Mouse (Mus musculus): ENCODE results near the gene Gm3417.
"Not testable (repeated sequence)": the region's sequence is repeated elsewhere in the genome, so short reads cannot be mapped to it uniquely, and the experiment has no call there.

Gene Gm3417

DNA sequence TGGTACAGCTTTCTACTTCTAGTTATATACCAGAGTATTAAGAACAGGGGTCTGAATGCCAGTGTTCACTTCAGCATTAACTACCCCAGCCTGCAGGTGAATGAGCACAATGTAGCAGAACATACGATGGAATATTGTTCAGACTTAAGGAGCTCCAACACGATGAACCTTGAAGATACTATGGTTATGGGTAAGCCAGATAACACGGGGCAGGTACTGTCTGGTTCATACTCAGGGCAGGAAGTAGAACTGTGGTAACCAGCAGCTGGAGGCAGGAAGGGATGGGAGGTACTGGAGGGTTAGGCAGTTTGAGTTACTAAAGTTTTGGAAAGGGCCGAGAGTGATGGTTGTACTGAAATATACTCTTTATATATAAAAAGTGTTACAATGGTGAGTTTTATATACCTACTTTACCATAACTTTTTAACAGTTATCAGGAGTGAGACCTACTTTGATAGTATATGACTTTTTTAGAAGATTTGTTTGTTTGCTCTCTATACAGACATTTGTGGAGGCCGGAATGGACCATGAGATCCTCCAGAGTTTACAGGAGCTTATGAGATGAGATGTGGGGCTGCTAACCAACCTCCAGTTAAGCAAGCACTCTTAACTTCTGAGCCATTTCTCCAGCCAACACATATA is 19.8 kb downstream of the Gm3417 start:
- DNase-seq (ENCODE audit: low read depth) = no peak

GRCm38 (mm10) chr17:14953452-14953851 is 25.1 kb downstream of the Gm3417 start:
- DNase-seq (ENCODE audit: low read depth) = no peak

- DNase-seq (ENCODE audit: low read depth) = no peak
Measured at GRCm38 (mm10) chr17:14949161-14949827, 29.3 kb downstream of the Gm3417 start.

DNA sequence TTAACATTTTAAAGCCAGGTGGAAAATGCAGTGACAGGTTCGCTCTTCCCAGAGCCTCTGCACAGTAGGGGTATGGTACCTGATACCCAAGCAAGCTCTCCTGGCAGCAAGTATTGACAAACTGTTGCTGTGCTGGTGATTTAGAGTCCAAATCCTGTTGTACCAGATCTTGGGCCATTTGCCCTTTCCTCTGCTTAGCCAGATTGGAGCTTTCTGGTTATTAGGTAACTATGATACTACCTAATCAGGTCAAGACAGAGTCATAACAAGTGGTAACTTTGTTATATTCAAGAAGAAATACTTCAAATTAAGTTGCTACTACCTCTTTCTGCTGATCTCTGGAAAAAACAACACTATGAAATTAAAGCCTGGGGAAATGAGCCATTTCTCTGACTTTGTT is 34.0 kb downstream of the Gm3417 start:
- no peak for DNase-seq (ENCODE audit: low read depth)

DNA sequence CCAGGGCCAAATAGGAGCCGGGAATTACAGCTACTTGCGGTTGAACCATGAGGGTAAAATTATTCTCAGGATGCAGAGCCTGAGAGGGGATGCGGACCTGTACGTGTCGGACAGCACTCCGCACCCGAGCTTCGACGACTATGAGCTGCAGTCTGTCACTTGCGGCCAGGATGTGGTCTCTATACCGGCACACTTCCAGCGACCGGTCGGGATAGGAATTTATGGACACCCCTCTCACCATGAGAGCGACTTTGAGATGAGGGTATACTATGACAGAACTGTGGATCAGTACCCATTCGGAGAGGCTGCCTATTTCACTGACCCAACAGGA is 34.9 kb downstream of the Gm3417 start:
- DNase-seq (ENCODE audit: low read depth) = no peak

DNA sequence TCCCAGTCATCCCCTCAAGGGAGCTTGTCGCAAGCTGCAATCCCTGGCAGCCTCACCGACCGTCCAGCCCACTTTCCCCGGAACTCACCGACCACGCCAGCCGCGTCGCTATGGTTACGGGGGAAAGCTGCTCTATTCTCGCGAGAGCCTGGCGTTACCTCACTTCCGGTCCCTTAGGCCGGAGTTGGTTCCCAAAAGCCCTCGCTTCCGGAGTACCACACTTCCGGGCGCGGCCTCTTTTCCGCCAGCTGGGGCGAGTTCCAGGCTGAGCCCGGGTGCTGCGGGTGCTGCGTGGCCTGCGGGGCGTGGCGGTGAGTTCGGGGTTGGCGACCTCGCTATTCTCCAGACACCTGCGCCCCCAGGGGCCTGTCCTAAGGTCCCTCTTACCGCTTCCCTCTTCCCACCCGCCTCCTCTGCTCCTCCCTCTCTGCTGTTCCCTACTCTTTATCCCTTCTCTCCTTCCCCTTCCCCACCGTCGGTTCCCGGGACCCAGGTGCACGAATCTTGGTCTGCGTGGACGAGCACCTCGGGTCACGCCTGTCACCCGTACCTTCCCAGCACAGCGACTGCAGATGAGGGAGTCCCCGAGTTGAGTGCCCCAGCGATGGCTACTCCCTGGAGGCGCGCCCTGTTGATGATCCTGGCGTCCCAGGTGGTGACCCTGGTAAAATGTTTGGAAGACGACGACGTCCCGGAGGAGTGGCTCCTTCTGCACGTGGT is 35.4 kb downstream of the Gm3417 start, which contains the start of the genes Wdr27 and 1600012H06Rik:
TSS of gene Wdr27 (minus strand) at position 150 of the 720 bp plus-strand sequence.
TSS of gene 1600012H06Rik (plus strand) at position 176 of the 720 bp plus-strand sequence.
- DNase-seq (ENCODE audit: low read depth) = peak; percentile 99

DNA sequence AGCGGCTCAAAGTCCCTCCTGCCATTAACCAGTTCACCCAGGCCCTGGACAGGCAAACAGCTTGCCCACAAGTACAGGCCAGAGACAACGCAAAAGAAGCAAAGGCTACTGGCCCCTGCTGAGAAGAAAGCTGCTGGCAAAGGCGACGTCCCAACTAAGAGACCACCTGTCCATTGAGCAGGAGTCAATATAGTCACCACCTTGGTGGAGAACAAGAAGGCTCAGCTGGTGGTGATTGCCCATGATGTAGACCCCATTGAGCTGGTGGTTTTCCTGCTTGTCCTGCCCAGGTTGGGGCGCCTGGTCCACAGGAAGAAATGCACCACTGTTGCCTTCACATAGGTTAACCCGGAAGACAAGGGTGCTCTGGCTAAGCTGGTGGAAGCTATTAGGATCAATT is 36.4 kb downstream of the Gm3417 start:
- DNase-seq (ENCODE audit: low read depth) = not testable (repeated sequence)

DNA sequence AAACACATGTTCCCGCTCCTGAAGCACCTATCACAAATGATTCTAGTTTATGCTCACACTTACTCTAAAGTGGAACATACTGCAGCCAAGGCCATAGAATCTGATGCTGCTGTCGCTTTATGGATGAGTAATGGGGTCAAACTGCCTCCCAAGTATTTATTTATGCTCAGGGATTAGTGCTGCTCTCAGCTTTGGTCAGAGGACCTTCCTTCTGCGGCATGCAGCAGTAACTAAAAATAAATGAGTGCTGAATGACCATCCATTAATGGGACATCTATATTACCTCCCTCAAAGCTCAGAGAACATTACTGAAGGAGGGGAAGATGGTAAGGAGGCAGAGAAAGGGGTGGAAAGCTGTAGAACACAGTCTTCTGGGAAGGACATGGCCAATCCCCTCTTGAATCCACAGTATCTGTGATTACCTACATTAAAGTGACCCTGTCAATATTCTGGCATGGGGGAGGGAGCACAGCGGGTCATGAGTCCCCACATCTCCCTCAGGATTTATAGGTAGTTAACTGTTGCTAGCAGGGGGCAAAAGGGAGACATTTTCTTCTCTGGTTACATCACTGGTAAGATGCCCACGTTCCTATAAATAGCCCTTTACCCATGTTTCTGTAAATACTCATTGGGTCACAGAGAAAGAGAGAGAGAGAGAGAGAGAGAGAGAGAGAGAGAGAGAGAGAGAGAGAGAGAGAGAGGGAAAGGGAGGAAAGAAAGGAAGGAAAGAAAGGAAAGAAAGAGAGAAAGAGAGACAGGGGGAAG is 42.6 kb downstream of the Gm3417 start:
- no peak for DNase-seq (ENCODE audit: low read depth)

- DNase-seq (ENCODE audit: low read depth) = not testable (repeated sequence)
Measured at GRCm38 (mm10) chr17:14935280-14935679, 43.3 kb downstream of the Gm3417 start.

- no peak for DNase-seq (ENCODE audit: low read depth)
Measured at GRCm38 (mm10) chr17:14931469-14931868, 47.1 kb downstream of the Gm3417 start.

- no peak for DNase-seq (ENCODE audit: low read depth)
Measured at GRCm38 (mm10) chr17:14930697-14931096, 47.9 kb downstream of the Gm3417 start.

- DNase-seq (ENCODE audit: low read depth) = no peak
Measured at GRCm38 (mm10) chr17:14928631-14929030, 50.0 kb downstream of the Gm3417 start.

GRCm38 (mm10) chr17:14927644-14928218 is 50.9 kb downstream of the Gm3417 start:
- no peak for DNase-seq (ENCODE audit: low read depth)

DNA sequence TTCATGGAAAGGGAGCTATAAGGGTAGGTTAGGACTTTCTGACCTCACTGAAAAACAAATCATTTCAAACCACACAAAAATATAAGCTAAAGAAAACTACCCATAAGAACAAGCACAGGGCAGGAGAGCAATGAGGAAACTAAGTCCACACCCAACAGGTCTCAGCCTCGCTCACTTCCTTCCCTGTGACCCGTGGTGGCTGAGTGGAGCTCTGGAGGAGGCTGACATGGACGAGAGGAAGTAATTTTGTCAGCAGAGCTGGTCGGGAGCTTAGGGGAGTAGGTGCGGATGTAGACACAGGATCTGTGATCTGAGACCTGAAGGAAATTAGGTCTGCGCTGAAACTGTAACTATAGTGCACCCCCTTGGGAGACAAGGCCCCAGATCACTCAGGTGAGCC is 57.0 kb downstream of the Gm3417 start:
- DNase-seq (ENCODE audit: low read depth) = no peak

DNA sequence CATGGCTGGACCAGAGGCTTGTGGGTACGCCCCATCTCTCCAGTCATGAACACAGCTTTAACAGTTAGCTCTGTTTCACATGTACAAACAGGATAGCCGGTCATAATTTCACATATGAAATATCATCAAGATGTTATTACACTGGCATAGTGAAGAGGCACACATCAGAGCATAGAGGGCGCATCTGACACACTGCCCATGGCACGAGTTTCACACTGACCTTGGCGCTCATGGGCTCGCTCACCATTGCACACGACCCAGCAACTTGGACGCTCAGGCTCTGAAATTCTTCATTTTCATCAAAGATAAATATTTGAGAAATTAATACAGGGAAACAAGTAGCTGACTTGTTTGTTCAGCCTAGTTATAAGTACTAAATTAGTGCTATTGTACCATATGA is 60.7 kb downstream of the Gm3417 start:
- DNase-seq (ENCODE audit: low read depth) = no peak

GRCm38 (mm10) chr17:14914401-14914800 is 64.2 kb downstream of the Gm3417 start:
- no peak for DNase-seq (ENCODE audit: low read depth)

Measured in c-Kit-positive CD71-negative TER-119-negative erythroid progenitor cells, embryonic 14.5 days (primary cell).